Mouse (Mus musculus): ENCODE measurements around the gene Fam198b. TPM values are rescaled to one million over a fixed set of nuclear protein-coding genes. Genes with fewer than 3 reads are reported as not detected.
"Not testable (repeated sequence)": the region's sequence is repeated elsewhere in the genome, so short reads cannot be mapped to it uniquely, and the experiment has no call there.

The Fam198b gene
- polyA plus RNA-seq, 1 experiment from 2014 or later = 11.7 TPM

DNA sequence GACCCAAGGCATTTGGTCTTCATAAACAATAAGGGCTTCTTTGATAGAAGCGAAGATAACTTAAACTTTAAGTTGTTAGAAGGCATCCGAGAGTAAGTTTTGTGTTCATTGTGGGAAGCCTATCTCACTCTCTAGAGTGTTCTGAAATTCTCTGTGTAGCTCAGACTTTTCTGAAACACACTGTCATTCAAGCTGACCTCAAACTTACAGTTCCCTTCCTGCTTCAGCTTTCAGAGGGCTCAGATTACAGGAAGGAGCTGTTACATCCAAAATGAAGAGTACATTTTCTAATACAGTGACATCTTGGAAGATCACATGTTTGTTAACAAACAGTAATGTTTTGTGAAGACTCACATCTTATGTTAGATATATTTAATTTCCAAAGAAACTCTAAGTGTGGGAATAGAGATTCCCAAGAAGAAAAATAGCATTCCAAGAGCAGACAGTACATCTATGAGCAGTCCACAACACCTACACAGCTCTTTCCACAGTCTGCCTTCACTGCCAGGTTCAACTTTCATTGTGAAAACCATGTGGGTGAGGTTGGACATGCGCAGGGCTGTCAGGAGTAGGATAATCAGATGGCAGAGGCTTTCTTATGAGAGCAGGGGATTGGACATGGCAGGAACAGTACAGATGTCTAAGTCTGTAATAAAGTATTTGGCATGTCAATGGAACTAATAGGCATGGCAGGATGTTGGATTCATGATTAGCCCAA is 52.6 kb downstream of the Fam198b start:
- H3K36me3 ChIP-seq = no peaks in the 10 kb centered on the region
- H3K4me1 ChIP-seq = peaks cover 7% of the 10 kb centered on the region; the same call in 1 of the 2 replicates
- 70% methylated on average over 3 of the region's 3 CpGs for WGBS
- no peaks in the 10 kb centered on the region for H3K27me3 ChIP-seq
- no peak overlapping the region for H3K4me3 ChIP-seq
- H3K9ac ChIP-seq = no peak overlapping the region
- H3K27ac ChIP-seq = no peak overlapping the region
- H3K9me3 ChIP-seq = no peaks in the 10 kb centered on the region
- H3K4me2 ChIP-seq (replicated peaks) = no peak overlapping the region
- no peak for ATAC-seq (ENCODE audit: low FRiP score, low read depth)

DNA sequence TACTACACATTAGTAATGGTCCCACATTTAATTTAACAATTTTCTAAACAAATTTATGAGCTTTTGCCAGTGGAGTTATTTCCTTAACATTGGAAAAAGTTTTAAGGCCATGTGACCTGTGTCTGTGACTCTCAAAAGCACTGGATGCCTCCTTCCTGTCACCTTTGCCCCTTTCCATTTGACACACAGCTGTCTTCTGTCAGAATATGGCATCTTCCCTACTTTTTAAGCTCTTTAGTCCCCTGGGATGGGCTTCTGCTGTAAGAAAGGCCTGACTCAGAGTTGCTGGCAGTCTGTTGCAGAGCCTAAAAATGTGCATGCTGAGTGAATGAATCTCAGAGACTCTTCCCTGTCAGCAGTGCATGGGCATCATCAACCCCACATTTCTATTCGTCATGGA is 63.4 kb downstream of the Fam198b start:
- Histone ChIP-seq H3K4me2 (replicated peaks) (no peak overlapping the region), H3K4me3 (no peak overlapping the region), H3K36me3 (no peaks in the 10 kb centered on the region), H3K9me3 (no peaks in the 10 kb centered on the region), H3K4me1 (no peaks in the 10 kb centered on the region), H3K9ac (no peak overlapping the region), H3K27ac (no peak overlapping the region), H3K27me3 (no peaks in the 10 kb centered on the region)
- 78% methylated on average over 1 of the region's 1 CpGs for WGBS
- no peak for ATAC-seq (ENCODE audit: low FRiP score, low read depth)

DNA sequence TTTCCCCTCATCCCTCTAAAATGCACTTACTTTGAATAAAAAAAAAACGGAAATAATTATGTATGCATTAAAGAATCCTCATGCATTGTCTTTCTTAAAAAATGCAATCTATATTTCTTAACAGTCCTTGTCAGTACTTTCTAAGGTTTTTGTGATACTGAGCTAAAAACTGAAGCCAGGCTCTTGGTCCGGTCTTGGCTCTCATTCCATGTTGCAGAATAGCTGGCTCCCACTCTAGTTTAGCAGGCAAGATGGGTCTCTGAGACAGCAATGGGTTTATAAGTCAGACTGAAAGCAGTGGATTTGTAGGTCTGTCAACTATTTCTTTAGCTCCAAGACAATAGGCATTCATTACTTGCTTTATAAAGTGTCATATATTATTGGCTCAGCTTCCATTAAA is 63.8 kb downstream of the Fam198b start:
- ATAC-seq (ENCODE audit: low FRiP score, low read depth) = no peak
- WGBS = 88% methylated on average over 2 of the region's 2 CpGs

DNA sequence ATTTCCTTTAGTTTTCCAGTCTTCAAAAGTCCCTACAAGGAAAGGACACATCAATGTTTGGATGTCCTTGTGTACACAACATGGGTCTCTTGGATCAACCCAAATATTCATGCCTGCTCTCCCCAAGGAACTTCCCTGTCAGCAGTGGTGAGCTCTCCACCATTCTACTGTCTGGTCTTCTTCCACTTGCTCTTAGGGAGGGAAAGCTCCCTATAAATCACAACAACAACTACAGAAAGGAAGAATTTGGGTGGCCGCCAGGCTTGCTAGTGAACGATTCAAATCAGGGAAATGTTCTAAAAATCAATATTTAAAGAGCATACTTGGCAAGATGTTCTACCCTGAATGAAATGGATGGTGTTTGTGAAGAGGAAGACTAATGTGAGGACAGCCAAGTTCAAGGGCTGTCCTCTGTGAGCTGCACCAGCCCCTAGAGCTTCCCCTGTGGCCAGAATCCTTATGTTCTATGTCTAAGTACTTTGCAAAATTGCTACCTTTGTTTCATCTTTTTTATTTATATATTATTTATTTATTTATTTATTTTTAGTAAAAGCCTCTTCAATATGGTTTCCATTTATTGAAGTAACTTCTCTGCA is 68.9 kb downstream of the Fam198b start:
- ATAC-seq (ENCODE audit: low FRiP score, low read depth) = no peak
- WGBS = 81% methylated on average over 2 of the region's 2 CpGs
- Histone ChIP-seq H3K4me1 (no peaks in the 10 kb centered on the region), H3K4me2 (replicated peaks) (no peak overlapping the region), H3K36me3 (no peaks in the 10 kb centered on the region), H3K9me3 (no peaks in the 10 kb centered on the region), H3K27ac (no peak overlapping the region), H3K27me3 (no peaks in the 10 kb centered on the region), H3K4me3 (no peak overlapping the region), H3K9ac (no peak overlapping the region)

More for the DNA sequence above, 63.8 kb downstream of the Fam198b start:
- H3K27ac ChIP-seq = no peak overlapping the region
- H3K36me3 ChIP-seq = no peaks in the 10 kb centered on the region
- H3K9ac ChIP-seq = no peak overlapping the region
- H3K4me3 ChIP-seq = no peak overlapping the region
- no peaks in the 10 kb centered on the region for H3K27me3 ChIP-seq
- H3K4me2 ChIP-seq (replicated peaks) = no peak overlapping the region
- no peaks in the 10 kb centered on the region for H3K9me3 ChIP-seq
- H3K4me1 ChIP-seq = no peaks in the 10 kb centered on the region

DNA sequence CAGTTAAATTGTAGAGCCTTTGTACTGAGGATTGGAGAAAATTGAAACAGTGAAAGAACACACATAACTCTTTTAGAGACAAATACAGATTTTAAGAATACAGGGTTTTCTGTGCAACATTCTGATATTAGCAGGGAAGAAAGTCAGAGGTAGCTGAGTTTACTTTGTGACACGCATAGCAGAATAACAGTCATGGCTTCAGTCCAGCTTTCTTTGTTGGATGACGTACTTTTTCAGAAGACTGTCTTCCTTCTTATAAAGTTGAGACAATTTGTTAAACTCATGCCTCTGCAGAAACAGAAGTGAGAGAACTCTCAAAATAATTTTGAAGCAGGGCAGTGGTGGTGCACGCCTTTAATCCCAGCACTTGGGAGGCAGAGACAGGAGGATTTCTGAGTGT is 70.9 kb downstream of the Fam198b start:
- no peak for ATAC-seq (ENCODE audit: low FRiP score, low read depth)
- Histone ChIP-seq H3K27ac (no peak overlapping the region), H3K9me3 (no peaks in the 10 kb centered on the region), H3K27me3 (no peaks in the 10 kb centered on the region), H3K9ac (no peak overlapping the region), H3K4me3 (no peak overlapping the region), H3K36me3 (no peaks in the 10 kb centered on the region), H3K4me1 (no peaks in the 10 kb centered on the region), H3K4me2 (replicated peaks) (no peak overlapping the region)
- 94% methylated on average over 3 of the region's 3 CpGs for WGBS

DNA sequence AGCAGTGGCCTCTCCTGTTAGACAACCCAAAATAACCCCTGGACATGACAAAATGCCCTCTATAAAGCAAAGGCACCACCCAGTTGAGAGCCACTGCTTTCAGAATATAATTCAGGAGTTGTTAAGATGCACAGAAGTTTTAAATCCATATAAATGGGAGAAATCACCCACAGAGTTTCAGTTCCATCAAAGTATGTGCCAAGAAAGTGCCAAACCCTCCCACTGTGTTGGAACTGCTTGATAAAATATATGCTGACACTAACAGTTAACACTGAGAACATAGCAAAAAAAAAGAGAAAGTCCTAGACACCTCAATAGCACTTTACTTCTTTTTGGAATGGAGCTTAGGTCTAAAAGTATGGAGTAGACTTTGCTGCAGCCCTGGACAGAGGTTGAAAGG is 72.5 kb downstream of the Fam198b start:
- H3K4me1 ChIP-seq = no peaks in the 10 kb centered on the region
- H3K9ac ChIP-seq = no peak overlapping the region
- ATAC-seq (ENCODE audit: low FRiP score, low read depth) = no peak
- H3K27ac ChIP-seq = no peak overlapping the region
- H3K9me3 ChIP-seq = no peaks in the 10 kb centered on the region
- no peak overlapping the region for H3K4me2 ChIP-seq (replicated peaks)
- no peaks in the 10 kb centered on the region for H3K36me3 ChIP-seq
- no peaks in the 10 kb centered on the region for H3K27me3 ChIP-seq
- no peak overlapping the region for H3K4me3 ChIP-seq

DNA sequence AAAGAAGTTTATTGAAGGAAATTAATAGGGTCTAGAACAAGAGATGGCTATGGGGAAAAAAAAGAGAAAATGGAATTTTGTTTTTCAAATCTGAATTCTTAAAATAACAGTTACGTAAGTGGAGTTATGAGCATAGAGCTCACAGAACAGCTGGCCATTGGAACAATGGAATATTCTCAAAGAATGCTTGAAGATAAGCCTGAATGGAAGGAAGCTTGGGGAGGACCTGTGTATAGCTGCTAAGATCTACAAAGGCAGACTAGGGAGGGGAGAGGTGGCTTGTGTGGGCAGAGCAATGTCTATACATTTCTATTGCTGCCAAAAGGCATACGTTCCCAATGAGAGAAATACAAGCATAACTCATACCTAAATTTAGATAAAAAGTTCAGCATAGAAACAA is 73.4 kb downstream of the Fam198b start:
- H3K9me3 ChIP-seq = no peaks in the 10 kb centered on the region
- no peak overlapping the region for H3K9ac ChIP-seq
- H3K4me1 ChIP-seq = no peaks in the 10 kb centered on the region
- H3K4me2 ChIP-seq (replicated peaks) = no peak overlapping the region
- ATAC-seq (ENCODE audit: low FRiP score, low read depth) = no peak
- H3K36me3 ChIP-seq = no peaks in the 10 kb centered on the region
- WGBS = 88% methylated on average over 2 of the region's 2 CpGs
- no peak overlapping the region for H3K27ac ChIP-seq
- H3K27me3 ChIP-seq = no peaks in the 10 kb centered on the region
- no peak overlapping the region for H3K4me3 ChIP-seq

DNA sequence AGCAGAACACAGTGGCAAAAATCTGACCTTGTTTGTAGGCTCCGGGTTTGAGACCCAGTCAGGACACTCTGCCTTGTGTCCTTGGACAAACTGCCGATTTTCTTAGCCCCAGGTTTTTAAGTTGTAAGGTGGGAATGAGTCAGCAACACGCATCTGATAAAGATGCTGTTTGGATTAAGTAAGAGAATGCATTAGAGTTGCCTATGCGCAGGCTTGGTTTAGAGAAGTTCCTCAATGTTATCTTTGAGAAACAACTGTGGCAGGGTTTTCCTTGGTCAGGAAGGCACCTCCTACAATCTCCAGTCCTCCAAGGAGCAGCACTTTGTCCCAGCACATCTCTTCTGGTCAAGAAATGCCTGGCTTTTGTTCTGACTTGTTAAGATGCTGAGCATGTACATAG is 82.4 kb downstream of the Fam198b start:
- Histone ChIP-seq H3K9ac (no peak overlapping the region), H3K4me1 (no peaks in the 10 kb centered on the region), H3K27me3 (no peaks in the 10 kb centered on the region), H3K9me3 (no peaks in the 10 kb centered on the region), H3K36me3 (no peaks in the 10 kb centered on the region), H3K4me2 (replicated peaks) (no peak overlapping the region), H3K4me3 (no peak overlapping the region), H3K27ac (no peak overlapping the region)
- ATAC-seq (ENCODE audit: low FRiP score, low read depth) = no peak
- 92% methylated on average over 4 of the region's 4 CpGs for WGBS

DNA sequence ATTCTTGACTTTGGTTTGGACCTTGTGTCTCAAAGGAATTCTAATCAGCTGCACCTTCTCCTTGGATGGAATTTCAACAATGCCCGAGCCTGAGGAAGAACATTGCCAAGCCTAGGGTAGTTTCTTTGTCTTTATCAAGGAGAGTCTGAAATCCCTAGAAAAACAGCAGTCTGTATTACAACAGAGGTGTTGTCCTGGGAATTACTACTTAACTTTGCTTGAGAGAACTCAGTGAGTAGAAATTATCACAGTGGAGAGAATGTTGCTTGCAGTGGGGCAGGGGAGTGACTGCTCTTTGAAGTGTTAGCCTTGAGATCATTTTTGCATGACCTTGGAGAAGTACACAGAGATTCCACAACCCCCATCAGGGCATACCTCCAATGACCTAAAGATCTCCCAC is 83.0 kb downstream of the Fam198b start:
- Histone ChIP-seq H3K27ac (no peak overlapping the region), H3K36me3 (no peaks in the 10 kb centered on the region), H3K4me1 (no peaks in the 10 kb centered on the region), H3K27me3 (no peaks in the 10 kb centered on the region), H3K9ac (no peak overlapping the region), H3K9me3 (no peaks in the 10 kb centered on the region), H3K4me2 (replicated peaks) (no peak overlapping the region), H3K4me3 (no peak overlapping the region)
- no peak for ATAC-seq (ENCODE audit: low FRiP score, low read depth)
- WGBS = 64% methylated on average over 1 of the region's 1 CpGs

DNA sequence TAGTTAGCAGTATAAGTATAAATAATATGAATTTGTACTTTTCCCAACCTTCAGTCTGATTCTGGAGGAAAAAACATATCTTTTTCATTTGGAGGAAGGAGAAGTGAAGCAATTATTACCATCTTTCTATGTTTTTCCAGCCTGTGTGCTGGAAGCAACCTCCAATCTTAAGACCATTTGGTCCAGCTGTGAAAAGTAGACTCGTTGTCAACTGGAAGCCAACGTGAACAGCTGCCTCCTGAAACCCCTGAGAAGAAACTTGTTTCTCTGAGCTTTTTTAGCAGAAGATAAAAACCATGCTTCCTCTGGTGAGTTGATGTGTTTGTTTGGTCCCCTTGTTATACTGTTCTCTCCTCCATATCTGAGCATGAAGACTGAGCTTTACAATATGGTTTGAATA is 84.1 kb downstream of the Fam198b start:
- ATAC-seq (ENCODE audit: low FRiP score, low read depth) = no peak
- Histone ChIP-seq H3K36me3 (no peaks in the 10 kb centered on the region), H3K9ac (no peak overlapping the region), H3K27ac (no peak overlapping the region), H3K4me2 (replicated peaks) (no peak overlapping the region), H3K4me3 (no peak overlapping the region), H3K4me1 (no peaks in the 10 kb centered on the region), H3K27me3 (no peaks in the 10 kb centered on the region), H3K9me3 (no peaks in the 10 kb centered on the region)
- WGBS = 62% methylated on average over 2 of the region's 2 CpGs

DNA sequence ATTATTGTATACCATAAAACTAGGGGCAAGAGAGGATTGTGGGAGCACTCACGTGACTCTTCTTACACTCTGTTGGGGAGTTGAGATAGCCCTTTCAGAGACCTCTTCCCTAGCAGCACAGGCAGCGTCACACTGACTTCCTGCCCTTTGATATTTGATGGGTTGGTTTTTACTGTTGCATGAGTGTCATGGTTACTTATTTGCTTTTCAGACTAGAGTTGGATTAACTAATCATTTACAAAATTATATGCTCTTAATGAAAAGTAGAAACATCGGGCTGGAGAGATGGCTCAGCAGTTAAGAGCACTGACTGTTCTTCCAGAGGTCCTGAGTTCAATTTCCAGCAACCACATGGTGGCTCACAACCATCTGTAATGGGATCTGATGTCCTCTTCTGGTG is 85.2 kb downstream of the Fam198b start:
- not testable (repeated sequence) for H3K4me3 ChIP-seq; H3K27me3 ChIP-seq; H3K4me1 ChIP-seq; H3K36me3 ChIP-seq; H3K9ac ChIP-seq; H3K9me3 ChIP-seq; H3K4me2 ChIP-seq (replicated peaks); H3K27ac ChIP-seq; ATAC-seq (ENCODE audit: low FRiP score, low read depth)
- 84% methylated on average over 3 of the region's 3 CpGs for WGBS

DNA sequence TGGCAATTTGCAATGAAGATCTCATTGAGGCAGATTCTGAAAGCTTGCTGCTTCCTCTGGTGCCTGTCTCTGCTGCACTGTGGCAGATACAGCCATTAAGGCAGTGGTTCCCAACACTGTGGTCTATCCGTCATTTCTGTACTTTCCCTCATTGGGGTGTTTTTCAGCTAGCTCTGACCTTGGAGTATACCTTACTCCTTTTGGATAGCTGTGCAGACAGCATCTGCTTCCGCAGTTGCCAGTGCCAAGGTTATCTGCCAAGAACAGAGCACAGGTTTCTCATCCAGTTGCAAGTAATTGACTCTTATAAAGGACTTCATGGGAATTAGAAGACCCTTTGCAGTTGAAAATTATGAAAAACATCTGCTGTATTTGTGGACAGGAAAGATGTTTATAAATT is 85.7 kb downstream of the Fam198b start:
- H3K9ac ChIP-seq = no peak overlapping the region
- H3K4me1 ChIP-seq = no peaks in the 10 kb centered on the region
- ATAC-seq (ENCODE audit: low FRiP score, low read depth) = no peak
- no peak overlapping the region for H3K27ac ChIP-seq
- H3K36me3 ChIP-seq = no peaks in the 10 kb centered on the region
- H3K4me3 ChIP-seq = no peak overlapping the region
- no peaks in the 10 kb centered on the region for H3K9me3 ChIP-seq
- 78% methylated on average over 2 of the region's 2 CpGs for WGBS
- H3K4me2 ChIP-seq (replicated peaks) = no peak overlapping the region
- H3K27me3 ChIP-seq = no peaks in the 10 kb centered on the region

DNA sequence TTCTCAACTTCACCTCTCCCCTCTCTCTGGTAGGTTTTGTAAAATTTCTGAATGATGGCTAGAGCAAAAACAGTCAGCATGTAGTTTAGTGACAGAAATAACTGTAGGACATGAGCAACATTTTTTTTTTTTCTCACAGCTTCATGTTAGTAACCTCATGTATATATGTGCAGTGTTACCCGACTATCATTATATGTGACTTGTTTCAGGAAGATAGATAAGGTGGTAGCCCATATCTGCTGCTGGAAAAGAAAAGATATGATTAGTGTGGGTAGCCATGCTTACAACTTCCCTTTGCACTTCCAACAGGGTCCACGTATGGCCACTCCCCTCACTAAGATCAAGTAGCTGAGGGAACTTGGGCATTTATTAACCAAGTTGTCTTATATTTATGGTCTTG is 86.2 kb downstream of the Fam198b start:
- H3K4me2 ChIP-seq (replicated peaks) = no peak overlapping the region
- H3K27ac ChIP-seq = no peak overlapping the region
- H3K4me1 ChIP-seq = no peaks in the 10 kb centered on the region
- no peak overlapping the region for H3K4me3 ChIP-seq
- no peak overlapping the region for H3K9ac ChIP-seq
- ATAC-seq (ENCODE audit: low FRiP score, low read depth) = no peak
- WGBS = 82% methylated on average over 2 of the region's 2 CpGs
- no peaks in the 10 kb centered on the region for H3K36me3 ChIP-seq
- no peaks in the 10 kb centered on the region for H3K9me3 ChIP-seq
- no peaks in the 10 kb centered on the region for H3K27me3 ChIP-seq
